Mouse (Mus musculus): ENCODE measurements around the gene Snd1. TPM values are rescaled to one million over a fixed set of nuclear protein-coding genes. Genes with fewer than 3 reads are reported as not detected.

The Snd1 gene
- polyA plus RNA-seq (2012; rRNA removed) = 27.4 and 31.5 TPM in 2 replicates
- 43.2 and 47.7 TPM in 2 replicates for polyA plus RNA-seq (2014; fragmentation: Nextera tagmentation; extraction: Ambion mirVana)

GRCm38 (mm10) chr6:28474839-28475238, at the start of gene Snd1:
Gene Snd1 (plus strand): TSS chr6:28475139.
- Histone ChIP-seq H3K4me2 (ENCODE audit: low read depth) (no peak within 1 kb of the TSS), H3K4me3 (ENCODE audit: insufficient read depth in 1 of 2, low read depth in 2 of 2, low read length in 2 of 2) (no peak within 1 kb of the TSS), H3K4me1 (replicated peaks; ENCODE audit: control insufficient read depth in 2 of 2, insufficient read depth in 2 of 2, low read length in 1 of 2) (peaks cover 5 to 6% of the 10 kb centered on the region in 2 experiments; a peak in 3 of 4 replicates), H3K27me3 (ENCODE audit: control insufficient read depth, insufficient read depth, low read length) (no peaks in the 10 kb centered on the region), H3K27ac (no peak within 1 kb of the TSS), H3K36me3 (replicated peaks; ENCODE audit: control insufficient read depth, insufficient read depth, low read depth) (no peaks in the 10 kb centered on the region), H3K9me3 (ENCODE audit: control insufficient read depth, low read length) (no peaks in the 10 kb centered on the region), H3K9ac (replicated peaks) (no peak within 1 kb of the TSS)
- no peak for TF ChIP-seq CTCF (IDR thresholded peaks at IDR 0.05; ENCODE audit: low read depth)
- no peak for TF ChIP-seq EP300 (IDR thresholded peaks at IDR 0.05; ENCODE audit: low read depth)
- ATAC-seq (ENCODE audit: insufficient read depth) (no peak), DNase-seq (ENCODE audit: low read depth in 3 of 3, low spot score in 3 of 3) (no peak)
- 70% methylated on average over 5 of the region's 5 CpGs for WGBS (ENCODE audit: insufficient replicate concordance)

GRCm38 (mm10) chr6:28427096-28427839, 47.7 kb upstream of the Snd1 start, which contains the start of gene Fscn3:
Gene Fscn3 (plus strand): TSS chr6:28427789.
- ATAC-seq (ENCODE audit: insufficient read depth) (no peak), DNase-seq (ENCODE audit: low read depth in 3 of 3, low spot score in 3 of 3) (no peak)
- Histone ChIP-seq H3K9me3 (ENCODE audit: control insufficient read depth, low read length) (no peaks in the 10 kb centered on the region), H3K4me1 (replicated peaks; ENCODE audit: control insufficient read depth in 2 of 2, insufficient read depth in 2 of 2, low read length in 1 of 2) (peaks cover 19 to 20% of the 10 kb centered on the region in 2 experiments), H3K27me3 (ENCODE audit: control insufficient read depth, insufficient read depth, low read length) (no peaks in the 10 kb centered on the region), H3K4me3 (ENCODE audit: insufficient read depth in 1 of 2, low read depth in 2 of 2, low read length in 2 of 2) (no peak within 1 kb of the TSS), H3K9ac (replicated peaks) (no peak within 1 kb of the TSS), H3K4me2 (ENCODE audit: low read depth) (no peak within 1 kb of the TSS), H3K36me3 (replicated peaks; ENCODE audit: control insufficient read depth, insufficient read depth, low read depth) (peaks cover 23% of the 10 kb centered on the region), H3K27ac (no peak within 1 kb of the TSS)
- 66% methylated on average over 3 of the region's 3 CpGs for whole genome bisulfite sequencing (ENCODE audit: insufficient replicate concordance)
- TF ChIP-seq EP300 (IDR thresholded peaks at IDR 0.05; ENCODE audit: low read depth) = no peak
- no peak for TF ChIP-seq CTCF (IDR thresholded peaks at IDR 0.05; ENCODE audit: low read depth)

- DNase-seq (ENCODE audit: low read depth in 3 of 3, low spot score in 3 of 3) (no peak), ATAC-seq (ENCODE audit: insufficient read depth) (no peak)
- TF ChIP-seq EP300 (IDR thresholded peaks at IDR 0.05; ENCODE audit: low read depth) = no peak
- H3K36me3 ChIP-seq (replicated peaks; ENCODE audit: control insufficient read depth, insufficient read depth, low read depth) = peaks cover 23% of the 10 kb centered on the region
- WGBS (ENCODE audit: insufficient replicate concordance) = 67% methylated on average over 3 of the region's 3 CpGs
- no peaks in the 10 kb centered on the region for H3K9me3 ChIP-seq (ENCODE audit: control insufficient read depth, low read length)
- no peaks in the 10 kb centered on the region for H3K27me3 ChIP-seq (ENCODE audit: control insufficient read depth, insufficient read depth, low read length)
- no peak within 1 kb of the TSS for H3K4me2 ChIP-seq (ENCODE audit: low read depth)
- peaks cover 12 to 15% of the 10 kb centered on the region in 2 experiments for H3K4me1 ChIP-seq (replicated peaks; ENCODE audit: control insufficient read depth in 2 of 2, insufficient read depth in 2 of 2, low read length in 1 of 2)
- H3K27ac ChIP-seq = no peak within 1 kb of the TSS
- no peak within 1 kb of the TSS for H3K4me3 ChIP-seq (ENCODE audit: insufficient read depth in 1 of 2, low read depth in 2 of 2, low read length in 2 of 2)
- no peak within 1 kb of the TSS for H3K9ac ChIP-seq (replicated peaks)
Measured at GRCm38 (mm10) chr6:28428290-28428689, 46.6 kb upstream of the Snd1 start, which contains the start of gene Gcc1. Gene Gcc1 (minus strand): TSS chr6:28428390.

- Histone ChIP-seq H3K27ac (no peak overlapping the region), H3K27me3 (ENCODE audit: control insufficient read depth, insufficient read depth, low read length) (no peaks in the 10 kb centered on the region; the same call in 1 of the 2 replicates), H3K4me2 (ENCODE audit: low read depth) (no peak overlapping the region), H3K36me3 (replicated peaks; ENCODE audit: control insufficient read depth, insufficient read depth, low read depth) (peaks cover 23% of the 10 kb centered on the region), H3K9me3 (ENCODE audit: control insufficient read depth, low read length) (no peaks in the 10 kb centered on the region), H3K4me3 (ENCODE audit: insufficient read depth in 1 of 2, low read depth in 2 of 2, low read length in 2 of 2) (no peak overlapping the region), H3K4me1 (replicated peaks; ENCODE audit: control insufficient read depth in 2 of 2, insufficient read depth in 2 of 2, low read length in 1 of 2) (peaks cover 11 to 15% of the 10 kb centered on the region in 2 experiments), H3K9ac (replicated peaks) (no peak overlapping the region)
- ATAC-seq (ENCODE audit: insufficient read depth) (no peak), DNase-seq (ENCODE audit: low read depth in 3 of 3, low spot score in 3 of 3) (no peak)
- 85% methylated on average over 11 of the region's 11 CpGs for WGBS (ENCODE audit: insufficient replicate concordance)
- no peak for TF ChIP-seq EP300 (IDR thresholded peaks at IDR 0.05; ENCODE audit: low read depth)
- TF ChIP-seq CTCF (IDR thresholded peaks at IDR 0.05; ENCODE audit: low read depth) = no peak
Measured at GRCm38 (mm10) chr6:28429870-28430269, 45.1 kb upstream of the Snd1 start.

- TF ChIP-seq EP300 (IDR thresholded peaks at IDR 0.05; ENCODE audit: low read depth) (no peak), CTCF (IDR thresholded peaks at IDR 0.05; ENCODE audit: low read depth) (no peak)
- no peak for DNase-seq (ENCODE audit: low read depth in 3 of 3, low spot score in 3 of 3)
- ATAC-seq (ENCODE audit: insufficient read depth) = peak; percentile 73
Measured at GRCm38 (mm10) chr6:28430795-28431537, 44.0 kb upstream of the Snd1 start.

More at GRCm38 (mm10) chr6:28430795-28431537, 44.0 kb upstream of the Snd1 start:
- Histone ChIP-seq H3K9me3 (ENCODE audit: control insufficient read depth, low read length) (no peaks in the 10 kb centered on the region), H3K4me3 (ENCODE audit: insufficient read depth in 1 of 2, low read depth in 2 of 2, low read length in 2 of 2) (peak overlapping the region; percentile 27 to 39; a peak in 2 of 4 replicates), H3K4me1 (replicated peaks; ENCODE audit: control insufficient read depth in 2 of 2, insufficient read depth in 2 of 2, low read length in 1 of 2) (peaks cover 8% of the 10 kb centered on the region in 2 experiments), H3K9ac (replicated peaks) (no peak overlapping the region), H3K27me3 (ENCODE audit: control insufficient read depth, insufficient read depth, low read length) (no peaks in the 10 kb centered on the region; the same call in 1 of the 2 replicates), H3K4me2 (ENCODE audit: low read depth) (peak overlapping the region; percentile 48), H3K27ac (no peak overlapping the region), H3K36me3 (replicated peaks; ENCODE audit: control insufficient read depth, insufficient read depth, low read depth) (peaks cover 13% of the 10 kb centered on the region)
- 55% methylated on average over 10 of the region's 10 CpGs for WGBS (ENCODE audit: insufficient replicate concordance)

All from liver, embryonic 14.5 days (tissue).